Mouse (Mus musculus): ENCODE results near the gene Ublcp1.

DNA sequence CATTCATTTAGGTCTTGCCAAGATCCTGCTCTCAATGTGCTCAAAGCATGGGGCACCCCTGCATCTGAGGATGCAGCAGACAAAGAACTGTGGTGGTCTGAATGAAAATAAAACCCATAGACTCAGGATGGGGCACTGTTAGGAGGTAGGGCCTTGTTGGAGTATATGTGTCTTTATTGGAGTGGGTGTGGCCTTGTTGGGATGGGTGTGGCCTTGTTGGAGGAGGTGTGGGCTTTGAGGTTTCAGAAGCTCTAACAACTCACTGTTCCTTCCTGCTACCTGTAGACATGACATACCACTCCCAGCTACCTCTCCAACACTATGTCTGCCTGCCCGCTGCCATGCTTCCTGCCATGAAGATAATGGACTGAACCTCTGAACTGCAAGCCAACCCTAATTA is 18.8 kb upstream of the Ublcp1 start:
- TF ChIP-seq CTCF (IDR thresholded peaks at IDR 0.05; ENCODE audit: extremely low read depth, insufficient read depth, low read length) (no peak), POLR2A (IDR thresholded peaks at IDR 0.05; ENCODE audit: extremely low read depth, insufficient read depth, low read length) (no peak)
